In the genomic region with DNA sequence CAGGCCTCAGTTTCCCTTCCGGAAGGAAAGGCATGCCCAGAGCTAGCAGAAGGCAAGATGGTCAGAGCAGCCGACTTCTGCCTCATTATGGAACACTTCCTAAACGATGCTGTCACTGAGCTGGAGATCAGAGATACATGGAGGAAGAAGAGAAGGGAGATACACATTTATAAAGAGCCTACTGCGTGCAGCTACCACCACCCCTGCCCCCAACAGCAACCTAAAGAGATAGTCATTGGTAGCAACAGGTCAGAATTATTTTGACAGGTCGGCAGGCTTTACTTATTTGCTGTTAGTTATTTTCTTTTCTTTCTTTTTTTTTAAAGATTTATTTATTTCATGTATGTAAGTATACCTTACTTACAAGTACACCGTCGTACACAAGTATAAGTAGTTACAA, we compare ENCODE assay signal across 12 mouse cellular contexts.
DNase-seq lines count a peak whose midpoint lies in the region; ATAC-seq and TF ChIP-seq lines count a peak whose summit lies in the region.
"Had no signal": no experiment of that assay in that cellular context is flagged by ENCODE, and none has a peak within 500 bp of the region (broad histone marks: within the 10 kb centered on the region; RNA-seq: fewer than 3 reads in every experiment).

No protein-coding gene starts in this region.

- no peaks in the 10 kb centered on the region for H3K9me3 ChIP-seq in heart, embryonic 10.5 days
- H3K9me3 ChIP-seq in heart, embryonic 11.5 days (replicated peaks; ENCODE audit: control insufficient read depth, low read length), result no peaks in the 10 kb centered on the region
- no peaks in the 10 kb centered on the region for H3K9me3 ChIP-seq in neural tube, embryonic 12.5 days
- H3K9me3 ChIP-seq in limb, embryonic 13.5 days, result no peaks in the 10 kb centered on the region
- no peaks in the 10 kb centered on the region for H3K9me3 ChIP-seq in lung, postnatal 0 days (ENCODE audit: low read length)

- TF ChIP-seq CTCF in lung, postnatal 0 days (IDR thresholded peaks at IDR 0.05), result no peak

- H3K27ac ChIP-seq in heart, embryonic 10.5 days, result 0 out of 2 replicates have a peak overlapping the region, but pooled peaks have one; percentile 48
- H3K27ac ChIP-seq in heart, embryonic 11.5 days (ENCODE audit: low read depth, low read length), result no peak overlapping the region
- 0 out of 2 replicates have a peak overlapping the region, but pooled peaks have one; percentile 74 for H3K27ac ChIP-seq in neural tube, embryonic 12.5 days
- H3K27ac ChIP-seq in limb, embryonic 13.5 days, result peak overlapping the region; percentile 35; the same call in 1 of the 2 replicates
- no peak overlapping the region for H3K27ac ChIP-seq in lung, postnatal 0 days (ENCODE audit: low read length)
- H3K27ac ChIP-seq: liver, embryonic 14.5 days had no signal

- no peak overlapping the region for H3K9ac ChIP-seq in heart, embryonic 11.5 days (ENCODE audit: low read depth, low read length)
- no peak overlapping the region for H3K9ac ChIP-seq in neural tube, embryonic 12.5 days
- no peak overlapping the region for H3K9ac ChIP-seq in limb, embryonic 13.5 days
- H3K9ac ChIP-seq in lung, postnatal 0 days (replicated peaks; ENCODE audit: low read depth), result no peak overlapping the region
- H3K9ac ChIP-seq: liver, embryonic 14.5 days had no signal

- peaks cover 64% of the 10 kb centered on the region for H3K4me1 ChIP-seq in heart, embryonic 10.5 days
- peaks cover 32% of the 10 kb centered on the region for H3K4me1 ChIP-seq in heart, embryonic 11.5 days (ENCODE audit: control insufficient read depth, insufficient read depth, low read length)
- peaks cover 81% of the 10 kb centered on the region for H3K4me1 ChIP-seq in neural tube, embryonic 12.5 days
- peaks cover 77% of the 10 kb centered on the region for H3K4me1 ChIP-seq in limb, embryonic 13.5 days
- H3K4me1 ChIP-seq in lung, postnatal 0 days (ENCODE audit: insufficient read depth, low read depth, low read length), result no peaks in the 10 kb centered on the region; the same call in none of the 2 replicates

- WGBS in heart, embryonic 10.5 days, result 88% methylated on average over 7 of the region's 7 CpGs
- 89% methylated on average over 7 of the region's 7 CpGs for WGBS in heart, embryonic 11.5 days (ENCODE audit: insufficient replicate concordance)
- 90% methylated on average over 7 of the region's 7 CpGs for WGBS in neural tube, embryonic 12.5 days
- 80% methylated on average over 7 of the region's 7 CpGs for WGBS in limb, embryonic 13.5 days
- 84% methylated on average over 7 of the region's 7 CpGs for WGBS in lung, postnatal 0 days

- no peak for ATAC-seq in heart, embryonic 11.5 days (replicated peaks; ENCODE audit: insufficient number of reproducible peaks, low FRiP score, low TSS enrichment)
- ATAC-seq in neural tube, embryonic 12.5 days (ENCODE audit: low FRiP score, low read depth), result no peak
- no peak for ATAC-seq in limb, embryonic 13.5 days (ENCODE audit: low FRiP score, low read depth)
- no peak for ATAC-seq in lung, postnatal 0 days
- ATAC-seq: activated CD4-positive, CD25-positive, alpha-beta regulatory T cell, adult 4 months had no signal

- TF ChIP-seq EP300 in lung, postnatal 0 days (IDR thresholded peaks at IDR 0.05), result no peak

- DNase-seq in heart, embryonic 10.5 days (ENCODE audit: low spot score), result no peak
- no peak for DNase-seq in neural tube, embryonic 10.5 days (ENCODE audit: extremely low spot score, low spot score)
- no peak for DNase-seq in lung, postnatal 0 days (ENCODE audit: low spot score)
- DNase-seq in cerebellum, adult 11-12 months, result no peak
- DNase-seq in yolk sac, embryonic 10.5 days (ENCODE audit: low spot score), result no peak
- DNase-seq: B cell, adult 2 months; gastrocnemius, postnatal 10 days had no signal

- no peak overlapping the region for H3K4me3 ChIP-seq in heart, embryonic 10.5 days
- H3K4me3 ChIP-seq in heart, embryonic 11.5 days (ENCODE audit: low read depth, low read length), result no peak overlapping the region
- no peak overlapping the region for H3K4me3 ChIP-seq in neural tube, embryonic 12.5 days
- H3K4me3 ChIP-seq in limb, embryonic 13.5 days, result no peak overlapping the region
- no peak overlapping the region for H3K4me3 ChIP-seq in lung, postnatal 0 days (ENCODE audit: low read depth, low read length)

- no peaks in the 10 kb centered on the region for H3K27me3 ChIP-seq in heart, embryonic 10.5 days (ENCODE audit: insufficient read depth, poor library complexity, severe bottlenecking)
- H3K27me3 ChIP-seq in heart, embryonic 11.5 days (ENCODE audit: control insufficient read depth, insufficient read depth, low read length), result no peaks in the 10 kb centered on the region
- H3K27me3 ChIP-seq in neural tube, embryonic 12.5 days (replicated peaks), result no peaks in the 10 kb centered on the region
- H3K27me3 ChIP-seq in limb, embryonic 13.5 days, result no peaks in the 10 kb centered on the region
- H3K27me3 ChIP-seq in lung, postnatal 0 days (replicated peaks; ENCODE audit: insufficient read depth, low read length), result no peaks in the 10 kb centered on the region

- H3K4me2 ChIP-seq in heart, embryonic 11.5 days, result no peak overlapping the region
- no peak overlapping the region for H3K4me2 ChIP-seq in neural tube, embryonic 12.5 days (replicated peaks)
- H3K4me2 ChIP-seq in limb, embryonic 13.5 days (replicated peaks), result no peak overlapping the region
- H3K4me2 ChIP-seq in lung, postnatal 0 days (replicated peaks; ENCODE audit: low read depth, low read length), result no peak overlapping the region

- H3K36me3 ChIP-seq in heart, embryonic 10.5 days, result peaks cover 62% of the 10 kb centered on the region
- H3K36me3 ChIP-seq in heart, embryonic 11.5 days (ENCODE audit: control insufficient read depth, insufficient read depth, low read length), result peaks cover 9% of the 10 kb centered on the region
- peaks cover 52% of the 10 kb centered on the region for H3K36me3 ChIP-seq in neural tube, embryonic 12.5 days
- peaks cover 84% of the 10 kb centered on the region for H3K36me3 ChIP-seq in limb, embryonic 13.5 days
- H3K36me3 ChIP-seq in lung, postnatal 0 days (ENCODE audit: insufficient read depth, low read length), result peaks cover 11% of the 10 kb centered on the region

Comparison
In these comparisons a context has a peak if more than half of its experiments do, and no peak if none do; other contexts are left out.
1. H3K27ac ChIP-seq: peak in heart, embryonic 10.5 days (single experiment), neural tube, embryonic 12.5 days (single experiment) and limb, embryonic 13.5 days (single experiment); none in heart, embryonic 11.5 days (single experiment) and lung, postnatal 0 days (single experiment).